Mouse (Mus musculus) frontal cortex, postnatal 14 days (tissue): ENCODE results near the gene Cngb1.
A peak's percentile ranks its signal among the peaks of the same experiment; 100 is the strongest.

Experiments
- DNase-seq, 2 experiments: peaks; one replicate each; pipeline ENCODE4 v3.0.0; 2022; ENCODE audit warnings: low spot score in 2 of 2

Cngb1 gene

DNA sequence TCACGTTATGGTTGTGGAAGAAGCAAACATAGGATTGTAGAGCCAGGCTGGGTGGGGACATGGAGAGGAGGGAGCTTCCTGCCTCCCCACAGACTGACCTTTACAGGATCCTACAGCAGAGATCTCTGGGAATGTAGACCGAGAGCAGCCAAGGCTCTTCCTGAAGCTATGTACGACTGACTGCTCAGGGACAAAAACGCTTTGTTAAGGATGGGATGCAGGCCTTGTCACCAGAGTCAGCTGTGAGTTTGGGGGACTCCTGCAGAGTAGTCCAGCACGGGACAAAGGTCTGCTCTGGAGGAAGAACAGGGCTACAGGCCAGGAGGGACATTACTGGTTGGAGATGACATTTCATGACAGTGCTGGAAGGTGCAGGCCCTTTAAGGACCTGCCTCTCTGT is 18.3 kb upstream of the Cngb1 start:
- DNase-seq: no peak

DNA sequence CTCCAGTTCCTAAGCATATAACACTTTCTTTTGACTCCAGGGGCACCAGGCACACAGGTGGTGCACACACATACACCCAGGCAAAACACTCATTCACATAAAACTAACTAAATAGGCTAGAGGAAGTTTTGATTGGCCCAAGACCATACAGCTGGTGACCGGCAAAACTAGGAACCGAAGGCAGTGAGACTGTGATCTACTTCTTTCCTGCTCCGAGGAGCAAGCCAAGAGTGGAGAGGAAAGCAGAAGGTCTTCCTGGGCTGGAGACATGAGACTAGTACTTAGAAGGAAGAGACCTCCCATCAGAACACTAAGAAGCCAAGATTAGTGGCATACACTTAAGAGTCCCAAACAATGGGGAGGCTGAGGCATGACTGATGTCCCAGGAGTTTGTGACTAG is 16.8 kb upstream of the Cngb1 start:
- DNase-seq: no peak

DNA sequence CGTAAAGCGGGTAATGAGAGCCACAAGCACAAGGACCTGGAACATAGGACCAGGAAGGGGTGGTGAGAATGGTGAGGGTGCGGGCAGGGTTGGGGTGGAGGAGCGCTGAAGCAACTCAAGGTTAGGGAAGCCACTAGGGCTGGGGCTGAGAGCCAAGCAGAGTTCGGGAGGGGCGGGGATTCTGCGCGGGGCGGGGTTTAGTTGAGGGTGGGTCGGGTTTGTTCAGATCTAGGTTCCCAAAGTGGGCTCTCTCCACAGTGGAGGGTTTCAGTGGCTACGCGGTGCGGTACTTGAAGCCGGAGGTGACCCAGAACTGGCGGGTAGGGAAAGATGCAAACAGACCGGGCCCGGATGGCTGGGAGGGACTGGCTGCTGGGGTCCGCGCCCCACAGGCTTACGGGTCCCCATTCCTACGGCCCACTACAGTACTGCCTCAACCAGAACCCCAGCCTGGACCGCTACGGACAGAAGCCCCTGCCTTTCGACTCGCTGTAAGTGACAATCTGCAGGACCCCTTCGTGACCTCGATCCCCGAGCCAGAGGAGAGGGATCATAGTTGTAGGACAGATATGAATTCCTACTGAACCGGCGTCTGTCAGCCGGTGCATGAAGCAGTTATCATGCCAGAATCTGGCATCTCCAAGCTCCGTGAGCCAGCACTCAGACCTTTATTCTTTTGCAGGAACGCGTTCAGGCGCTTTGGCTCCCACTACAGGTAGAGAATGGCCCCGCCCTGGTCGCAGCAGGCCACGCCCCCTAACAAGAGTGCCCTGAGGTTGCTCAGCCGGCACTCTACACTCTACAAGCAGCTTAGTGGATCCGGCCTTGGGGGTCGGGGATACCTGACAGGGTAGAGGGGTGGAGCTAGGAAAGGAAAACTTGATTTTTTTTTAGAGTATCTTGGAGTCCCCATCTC is 14.1 kb upstream of the Cngb1 start:
- peak in 1 of 2 experiments; percentile 35 for DNase-seq

DNA sequence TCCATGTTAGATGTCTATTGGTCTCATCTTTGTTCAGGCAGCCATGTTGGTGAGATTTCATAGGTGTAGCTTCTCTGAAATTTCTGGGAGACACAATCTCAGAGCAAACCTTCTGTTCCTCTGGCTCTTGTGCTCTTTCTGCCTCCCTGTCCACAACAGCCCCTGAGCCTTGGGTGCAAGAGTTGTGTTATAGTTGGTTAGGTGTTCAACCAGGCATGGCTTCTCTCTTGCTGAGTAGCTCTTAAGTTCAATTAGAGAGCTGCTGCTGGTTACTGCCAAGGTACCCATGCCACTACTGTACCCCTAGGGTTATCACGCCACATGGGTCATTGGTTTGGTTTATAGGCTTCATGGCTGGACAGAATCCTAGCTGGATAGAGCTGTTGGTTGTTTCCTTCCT is 9.0 kb upstream of the Cngb1 start:
- no peak for DNase-seq

DNA sequence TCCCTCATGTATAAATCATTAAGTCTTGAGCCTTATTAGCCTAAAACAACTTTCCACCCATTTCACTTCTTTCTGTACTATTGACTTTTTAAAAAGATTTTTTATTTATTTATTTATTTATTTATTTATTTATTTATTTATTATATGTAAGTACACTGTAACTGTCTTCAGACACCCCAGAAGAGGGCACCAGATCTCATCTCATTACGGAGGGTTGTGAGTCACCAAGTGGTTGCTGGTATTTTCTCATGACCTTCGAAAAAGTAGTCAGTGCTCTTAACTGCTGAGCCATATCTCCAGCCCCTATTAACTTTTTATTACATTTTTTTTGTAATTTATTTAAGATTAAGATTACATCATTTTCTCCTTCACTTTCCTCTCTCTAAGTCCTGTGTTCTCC is 8.3 kb upstream of the Cngb1 start:
- DNase-seq: no peak

DNA sequence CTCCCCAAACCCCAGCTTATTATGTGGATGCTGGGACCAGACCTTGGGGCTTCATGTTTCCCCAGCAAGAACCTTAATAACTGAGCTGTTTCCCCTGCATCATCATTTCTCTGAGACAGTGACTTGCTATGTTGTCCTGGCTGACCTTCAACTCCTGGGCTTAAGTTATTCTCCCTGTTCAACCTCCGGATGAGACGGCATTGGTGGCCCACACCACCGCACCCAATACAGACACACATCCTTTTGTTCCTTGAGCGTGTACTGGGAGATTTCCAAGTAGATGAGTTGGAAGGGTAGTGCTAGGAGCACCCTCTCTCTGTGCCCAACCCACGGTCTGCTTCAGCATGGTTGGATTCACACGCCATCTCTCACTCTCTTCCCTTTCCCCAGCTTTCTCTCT is 7.5 kb upstream of the Cngb1 start:
- no peak for DNase-seq

DNA sequence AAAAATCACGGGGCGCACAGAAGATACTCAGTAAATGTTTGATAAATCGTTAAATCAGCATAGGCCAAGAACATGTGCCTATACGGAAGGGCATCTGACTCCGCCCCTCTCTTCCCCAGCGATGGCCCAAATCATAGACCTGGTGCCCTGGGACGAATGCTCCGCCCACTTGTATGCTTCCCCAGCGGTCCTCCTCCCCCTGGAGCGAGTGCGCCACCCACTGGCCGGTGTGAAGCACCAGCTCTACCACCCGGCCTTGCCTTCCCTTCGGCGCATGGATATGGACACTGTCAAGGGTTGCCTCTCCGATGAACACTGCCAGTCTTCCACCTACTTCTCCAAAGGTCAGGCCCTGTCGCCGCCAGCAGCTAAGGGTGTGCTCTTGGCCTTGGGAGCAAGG is 6.5 kb upstream of the Cngb1 start:
- DNase-seq: no peak

DNA sequence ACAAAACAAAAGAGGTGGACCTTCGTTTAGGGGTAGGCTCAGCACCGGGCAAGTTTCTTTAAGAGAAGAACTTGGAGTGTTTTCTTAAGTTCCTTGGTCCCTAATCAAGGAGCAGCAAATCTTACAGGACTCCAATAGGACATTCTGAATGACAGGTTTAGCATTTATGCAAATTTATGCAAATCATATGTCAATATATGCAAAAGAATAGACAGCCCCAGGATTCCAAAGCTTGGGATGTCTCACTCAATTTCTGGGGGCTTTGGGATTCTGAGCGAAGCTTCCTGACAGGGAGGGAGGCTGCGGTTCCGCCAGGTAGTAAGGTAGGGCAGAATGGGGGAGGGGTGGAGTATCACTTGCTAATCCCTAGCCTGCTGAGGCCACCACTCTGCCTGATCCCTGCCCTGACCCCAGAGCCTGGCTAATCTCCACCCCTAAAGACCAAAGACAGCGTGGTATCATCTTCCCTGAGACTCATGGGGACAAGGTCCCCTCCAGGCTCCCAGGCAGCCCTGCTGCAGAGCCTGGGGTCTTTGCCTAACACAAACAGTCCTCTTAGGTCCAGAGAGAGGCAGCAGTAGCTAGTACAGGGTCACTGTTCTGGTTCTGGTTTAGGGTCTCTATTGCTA is 4.1 kb upstream of the Cngb1 start, which contains the start of gene Tepp:
Gene Tepp (plus strand): TSS at position 225 of the 629 bp plus-strand sequence.
- DNase-seq: no peak

DNA sequence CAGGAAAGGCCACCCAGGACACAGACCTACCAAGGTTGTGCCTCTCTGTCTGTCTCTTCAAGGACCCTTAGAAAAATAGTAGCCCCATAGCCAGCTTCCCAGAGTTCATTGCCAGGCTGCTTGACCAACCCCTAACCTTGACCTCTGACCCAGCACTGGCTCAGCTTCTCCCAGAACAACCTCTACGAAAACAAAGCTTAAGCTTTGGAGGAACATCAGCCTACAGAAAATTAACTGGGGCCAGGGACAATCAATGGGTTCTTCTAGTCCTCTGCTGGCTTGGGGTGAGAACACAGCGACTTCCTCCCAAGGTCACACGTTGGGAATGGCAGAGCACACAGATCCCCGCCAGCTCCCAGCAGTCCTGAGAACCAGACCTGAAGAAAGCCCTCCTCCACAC is 859 bp downstream of the Cngb1 start:
- DNase-seq: no peak

DNA sequence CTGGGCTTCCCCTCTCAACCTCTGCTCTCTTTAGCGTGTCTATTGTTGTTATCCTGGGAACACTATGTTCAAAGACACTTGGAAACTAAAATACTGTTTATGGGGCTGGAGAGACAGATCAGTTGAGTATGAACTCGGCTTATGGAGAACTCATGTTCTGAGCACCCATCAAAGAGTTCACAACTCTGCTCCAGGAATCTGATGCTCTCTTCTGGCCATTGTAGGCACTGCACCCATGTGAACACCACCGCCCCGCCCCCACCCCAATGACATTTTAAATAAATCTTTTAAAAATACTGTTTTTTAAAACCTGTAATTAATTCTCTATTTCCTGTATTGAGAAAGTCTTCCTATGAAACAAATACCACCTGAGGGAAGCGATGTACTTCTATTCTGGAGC is 4.0 kb downstream of the Cngb1 start:
- DNase-seq: no peak

DNA sequence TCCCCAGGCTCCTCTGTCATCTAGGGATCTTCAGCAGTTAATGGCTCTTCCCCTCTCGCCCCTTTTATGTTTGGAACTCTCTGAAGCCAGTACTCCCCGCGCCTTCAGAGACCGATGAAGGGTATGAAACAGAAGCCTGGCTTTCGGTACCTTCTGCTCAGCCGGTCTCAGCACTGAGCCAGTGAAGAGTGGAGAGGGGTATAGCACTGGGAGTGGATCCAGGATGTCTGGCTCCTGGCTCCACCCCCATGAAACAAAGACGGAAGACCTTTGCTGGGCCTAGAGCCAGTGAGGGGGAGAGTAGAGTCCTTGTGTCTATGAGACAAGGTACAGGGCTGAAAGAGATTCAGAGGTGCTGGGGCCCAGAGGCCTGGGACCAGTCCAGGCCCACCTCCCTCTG is 12.5 kb downstream of the Cngb1 start:
- DNase-seq: no peak

DNA sequence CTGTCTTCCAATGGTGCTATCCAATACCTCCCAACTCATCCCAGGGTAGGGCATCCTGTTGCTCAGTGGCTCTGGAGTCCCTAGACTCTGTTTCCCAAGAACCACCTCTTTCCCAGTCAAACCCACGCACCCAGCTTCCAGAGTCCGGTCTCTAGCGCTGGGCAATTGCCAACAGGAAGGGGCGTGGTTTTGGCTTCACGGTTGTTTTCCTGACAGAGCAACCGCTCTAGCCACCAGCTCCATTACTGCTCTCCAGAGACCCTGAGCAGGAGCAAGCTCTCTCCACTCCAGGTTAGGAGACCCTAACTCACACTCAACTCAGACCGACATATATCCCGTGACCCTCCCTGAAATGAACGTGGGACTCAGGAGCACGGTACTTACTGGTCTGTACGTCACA is 13.2 kb downstream of the Cngb1 start:
- DNase-seq: no peak

DNA sequence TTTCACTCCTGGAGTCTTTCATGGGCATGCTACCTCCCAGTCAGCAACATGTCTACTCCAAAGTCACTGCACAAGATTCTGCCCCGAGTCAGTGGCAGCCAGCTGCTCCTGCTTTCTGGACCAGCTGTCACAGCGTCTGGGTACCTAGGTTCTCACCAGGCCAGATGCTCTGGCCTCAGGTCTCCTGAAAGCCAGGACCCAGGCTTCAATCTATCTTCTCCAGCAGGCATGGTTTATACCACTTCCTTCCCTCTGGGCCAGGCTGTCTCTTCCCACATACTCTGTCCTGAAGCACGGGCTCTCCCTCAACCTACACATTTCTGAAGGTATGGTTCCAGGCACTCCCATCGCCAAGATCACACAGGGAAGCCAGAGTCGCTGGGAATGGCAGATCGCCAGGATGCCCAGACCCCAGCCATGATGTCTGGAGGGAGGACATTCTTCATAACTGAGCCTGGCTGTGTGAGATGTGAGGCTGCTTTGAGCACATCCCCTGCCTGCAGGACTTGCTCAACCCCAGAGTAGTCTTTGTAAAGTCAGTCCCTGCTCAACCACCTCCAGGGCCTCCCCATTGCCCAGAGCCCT is 17.2 kb downstream of the Cngb1 start:
- no peak for DNase-seq

DNA sequence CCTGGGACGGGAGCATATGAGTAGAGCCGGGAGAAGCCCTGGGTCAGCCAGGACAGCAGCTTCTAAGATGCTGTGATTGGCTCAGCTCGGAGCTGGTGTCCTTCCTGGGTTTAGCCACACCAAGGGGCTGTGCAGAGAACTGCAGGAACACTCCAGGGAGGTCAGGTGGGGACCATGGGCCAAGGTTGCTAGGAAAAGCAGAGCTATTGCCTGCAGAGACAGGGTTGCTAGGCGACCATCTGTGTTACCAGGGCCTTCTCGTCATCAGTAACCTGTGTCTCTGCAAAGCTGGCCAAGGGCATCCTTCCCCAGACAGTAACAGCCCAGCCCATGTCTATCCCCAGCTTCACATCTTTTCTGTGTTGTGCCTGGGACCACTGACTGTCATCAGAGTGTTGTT is 24.9 kb downstream of the Cngb1 start:
- peak; percentile 10 to 11 for DNase-seq

DNA sequence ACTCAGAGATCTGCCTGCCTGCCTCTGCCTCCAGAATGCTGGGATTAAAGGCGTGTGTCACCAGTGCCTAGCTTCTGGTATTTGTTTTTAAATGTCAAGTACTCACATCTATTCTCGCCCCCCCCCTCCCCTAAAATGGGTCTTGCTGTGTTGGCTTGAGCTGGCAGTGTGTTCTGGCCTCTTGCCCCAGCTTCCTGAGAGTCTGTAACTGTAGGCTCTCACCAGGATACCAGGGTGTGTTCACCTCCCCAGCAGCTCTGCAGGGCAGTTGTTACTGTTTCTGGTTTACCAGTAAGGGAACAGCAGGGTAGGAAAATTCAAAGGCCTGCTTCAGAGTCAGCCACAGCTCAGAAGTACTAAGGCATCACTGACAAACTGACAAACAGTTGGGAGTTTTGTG is 33.5 kb downstream of the Cngb1 start:
- no peak for DNase-seq

DNA sequence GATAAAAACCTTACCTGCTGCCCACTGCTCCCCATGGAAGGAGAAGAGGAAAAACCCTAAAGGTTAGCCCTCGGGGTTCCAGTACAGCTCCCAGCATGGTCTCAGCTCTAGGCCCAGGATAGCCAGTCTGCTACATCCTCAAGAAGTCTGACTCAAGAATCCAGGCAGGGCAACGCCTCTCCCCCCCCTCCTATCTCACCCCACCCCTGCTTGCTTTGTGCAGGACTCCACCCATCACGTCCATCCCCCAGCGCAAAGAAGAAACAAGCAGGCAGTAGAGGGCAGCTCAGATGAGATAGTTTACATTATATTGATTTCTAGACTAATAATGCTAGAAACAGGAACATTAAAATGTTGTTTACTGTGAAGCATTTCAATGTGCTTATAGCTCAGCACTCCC is 34.5 kb downstream of the Cngb1 start:
- DNase-seq: no peak

DNA sequence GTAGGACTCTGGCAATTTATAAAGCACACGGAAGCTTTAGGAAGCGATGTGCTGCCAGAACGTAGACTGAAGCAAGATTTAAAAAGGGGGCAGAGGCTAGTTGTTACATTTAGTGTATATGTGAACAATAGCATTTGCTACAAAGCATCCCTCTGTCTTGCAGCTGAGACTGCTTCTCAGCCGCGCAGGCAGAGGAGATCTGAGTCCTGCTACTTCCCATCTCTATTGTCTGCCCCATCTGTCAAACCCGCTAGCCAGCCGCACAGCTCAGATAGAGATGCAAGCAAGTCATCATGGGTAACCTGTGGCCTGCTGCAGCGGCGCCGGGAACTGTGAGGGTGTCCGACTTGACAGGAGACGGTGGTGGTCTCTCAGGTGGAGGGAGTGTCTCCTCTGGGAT is 35.9 kb downstream of the Cngb1 start:
- DNase-seq: no peak

DNA sequence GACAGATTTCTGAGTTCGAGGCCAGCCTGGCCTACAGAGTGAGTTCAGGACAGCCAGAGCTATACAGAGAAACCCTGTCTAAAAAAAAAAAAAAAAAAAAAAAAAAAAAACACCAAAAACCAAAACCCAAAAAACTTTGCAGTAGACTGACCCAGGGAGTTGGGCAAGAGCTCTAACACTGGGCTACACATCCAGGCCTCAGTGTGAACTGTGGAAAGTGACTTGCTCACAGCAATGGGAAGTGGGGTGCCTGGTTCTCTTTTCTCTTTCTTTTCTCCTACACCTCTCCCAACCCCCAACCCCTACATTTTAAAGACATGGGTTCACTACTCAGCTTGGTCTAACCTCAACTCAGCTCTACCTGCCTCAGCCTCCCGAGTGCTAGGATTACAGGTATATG is 44.2 kb downstream of the Cngb1 start:
- DNase-seq: no peak

DNA sequence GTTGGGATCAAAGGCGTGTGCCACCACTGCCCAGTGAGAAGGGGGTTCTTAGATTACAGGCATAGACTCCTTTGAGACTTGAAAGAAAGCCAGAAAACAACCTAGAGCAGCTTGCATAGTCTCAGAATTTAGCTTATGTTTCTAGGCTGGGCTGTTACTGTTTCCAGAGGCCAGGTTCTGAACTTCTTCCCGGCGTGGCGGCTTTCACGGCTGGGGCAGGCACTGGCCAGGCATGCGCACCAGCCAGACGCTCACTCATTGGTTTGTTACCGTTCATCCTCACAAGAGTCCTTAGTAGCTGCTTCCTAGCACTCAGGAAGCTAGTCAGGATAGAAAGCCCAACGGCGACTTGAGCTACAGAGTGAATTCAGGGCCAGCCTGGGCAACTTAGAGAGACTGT is 50.8 kb downstream of the Cngb1 start:
- DNase-seq: no peak

DNA sequence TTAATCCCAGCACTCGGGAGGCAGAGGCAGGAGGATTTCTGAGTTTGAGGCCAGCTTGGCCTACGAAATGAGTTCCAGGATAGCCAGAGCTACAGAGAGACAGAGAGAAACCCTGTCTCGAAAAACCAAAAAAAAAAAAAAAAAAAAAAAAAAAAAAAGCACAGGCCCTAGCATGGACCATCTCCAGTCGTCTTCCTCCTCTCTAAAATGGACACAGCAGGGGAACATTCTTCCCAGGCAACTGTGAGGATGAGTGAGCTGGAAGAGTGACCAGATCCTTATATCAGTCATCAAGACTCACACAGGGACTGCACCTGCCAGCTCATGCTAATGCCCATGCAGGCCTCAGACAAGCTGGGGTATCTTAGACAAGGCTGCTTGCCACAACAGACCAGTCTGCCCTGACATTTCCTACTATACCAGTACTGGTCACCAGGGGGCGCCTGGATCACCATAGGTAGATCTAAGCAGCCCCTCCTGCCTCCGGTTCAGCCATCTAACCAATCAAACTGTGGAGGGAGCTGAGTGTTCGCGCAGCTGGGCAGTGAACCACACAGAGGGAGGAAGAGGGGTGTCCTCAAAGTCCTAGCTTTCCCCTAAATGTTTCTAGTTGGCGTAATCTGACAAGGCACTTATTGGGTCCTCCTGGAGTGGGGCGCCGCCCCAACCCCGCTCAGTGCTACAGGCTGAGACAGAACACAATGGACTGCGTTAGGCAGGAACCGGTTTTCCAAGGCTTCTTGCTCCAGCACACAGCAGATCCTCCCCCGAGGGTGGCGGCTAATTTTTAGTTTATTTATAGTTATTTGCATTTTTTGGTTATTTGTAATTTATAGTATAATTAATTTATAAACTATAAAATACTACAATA is 51.6 kb downstream of the Cngb1 start:
- DNase-seq: peak; percentile 91 to 98

DNA sequence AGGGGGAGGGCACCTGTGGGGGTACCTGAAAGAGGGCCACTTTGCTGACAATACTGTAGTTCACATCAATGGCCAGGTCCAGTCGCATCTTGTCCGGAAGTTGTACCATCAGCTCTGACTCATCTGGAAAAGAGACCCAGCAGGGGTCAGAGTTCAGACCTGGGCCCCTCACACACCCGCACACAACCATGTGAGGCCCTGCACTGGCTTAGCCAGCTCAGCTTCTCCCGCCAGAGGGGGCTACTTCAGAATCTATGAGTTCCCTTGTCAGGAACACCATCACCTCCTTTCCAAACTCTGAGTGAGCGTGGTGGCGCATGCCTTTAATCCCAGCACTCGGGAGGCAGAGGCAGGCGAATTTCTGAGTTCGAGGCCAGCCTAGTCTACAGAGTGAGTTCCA is 54.3 kb downstream of the Cngb1 start:
- DNase-seq: no peak

DNA sequence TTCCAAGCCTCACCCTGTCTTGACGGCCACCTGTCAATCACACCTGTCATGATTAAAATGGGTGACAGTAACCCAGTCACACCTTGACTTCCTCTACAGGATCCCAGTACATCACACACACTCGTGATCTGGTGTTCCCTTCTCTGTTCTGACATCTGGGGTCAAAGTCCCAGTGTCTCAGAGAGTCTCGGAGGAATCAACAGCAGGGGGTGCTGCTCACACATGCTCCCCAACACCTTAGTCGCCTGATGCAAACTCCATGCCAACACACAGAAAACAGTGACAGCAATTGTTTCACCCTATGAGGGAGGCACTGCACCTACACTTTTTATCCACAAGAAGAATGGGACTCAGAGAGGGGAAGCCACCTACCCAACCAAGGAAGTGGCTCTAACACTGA is 56.5 kb downstream of the Cngb1 start:
- no peak for DNase-seq
